Mouse (Mus musculus) c-Kit-positive CD71-negative TER-119-negative erythroid progenitor cells, embryonic 14.5 days (primary cell): ENCODE results near the gene Try5.
"Not testable (repeated sequence)": the region's sequence is repeated elsewhere in the genome, so short reads cannot be mapped to it uniquely, and the experiment has no call there.

Experiments
- DNase-seq: peaks from one replicate; pipeline ENCODE4 v3.0.0-alpha.2; 2013; ENCODE audit warnings: low read depth

Try5 gene

GRCm38 (mm10) chr6:41316741-41317140, at the start of gene Try5:
Gene Try5, minus strand, starts transcription at chr6:41316841.
- DNase-seq = not testable (repeated sequence)

DNA sequence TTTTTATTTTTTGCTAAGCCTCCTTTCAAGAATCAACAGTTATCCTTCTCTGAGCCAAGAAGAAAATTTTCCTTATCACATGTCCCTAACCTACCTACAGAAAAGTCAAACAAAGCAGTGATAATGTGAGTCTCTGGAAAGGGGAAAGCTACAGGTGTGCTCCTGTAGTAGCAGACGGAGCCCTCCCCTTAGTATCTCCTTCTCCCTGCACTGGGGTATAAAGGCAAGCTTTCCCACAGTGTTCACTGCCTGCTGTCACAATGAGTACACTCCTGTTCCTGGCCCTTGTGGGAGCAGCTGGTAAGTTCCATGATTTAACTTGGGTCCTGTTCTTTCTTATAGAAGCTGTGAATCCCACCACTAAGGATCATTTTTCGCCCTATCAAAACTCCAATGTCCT, 37.3 kb upstream of the Try5 start, which contains the start of gene Try10:
Try10 (plus strand) TSS at position 174 of the 400 bp plus-strand sequence.
- DNase-seq = no peak

GRCm38 (mm10) chr6:41301969-41302368, 14.7 kb downstream of the Try5 start, which contains the start of gene Try4:
Gene Try4, plus strand, starts transcription at chr6:41302269.
- no peak for DNase-seq

GRCm38 (mm10) chr6:41298255-41298654, 18.4 kb downstream of the Try5 start:
- DNase-seq = no peak

GRCm38 (mm10) chr6:41266140-41266539, 50.5 kb downstream of the Try5 start:
- DNase-seq = no peak

DNA sequence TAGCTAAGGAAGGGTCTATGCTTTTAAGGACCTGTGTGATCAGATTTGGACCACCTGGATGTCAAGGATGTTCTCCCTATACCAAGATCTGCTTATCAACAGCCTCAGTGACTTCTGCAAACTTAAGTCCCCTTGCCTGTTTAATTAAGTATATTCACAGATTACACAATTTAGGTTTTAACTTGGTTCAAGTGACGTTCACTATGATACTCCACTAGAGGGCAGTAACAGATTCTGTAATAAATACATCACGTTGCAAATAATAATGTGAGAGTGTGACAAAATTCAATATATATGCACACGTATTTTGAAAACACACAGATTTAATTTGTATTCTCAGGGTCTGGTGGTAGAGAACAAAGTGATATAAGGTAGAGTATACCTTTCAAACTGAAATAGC, 53.8 kb downstream of the Try5 start:
- peak; percentile 7 for DNase-seq
